Mouse (Mus musculus): ENCODE measurements around the gene Fam19a5.

Gene Fam19a5

DNA sequence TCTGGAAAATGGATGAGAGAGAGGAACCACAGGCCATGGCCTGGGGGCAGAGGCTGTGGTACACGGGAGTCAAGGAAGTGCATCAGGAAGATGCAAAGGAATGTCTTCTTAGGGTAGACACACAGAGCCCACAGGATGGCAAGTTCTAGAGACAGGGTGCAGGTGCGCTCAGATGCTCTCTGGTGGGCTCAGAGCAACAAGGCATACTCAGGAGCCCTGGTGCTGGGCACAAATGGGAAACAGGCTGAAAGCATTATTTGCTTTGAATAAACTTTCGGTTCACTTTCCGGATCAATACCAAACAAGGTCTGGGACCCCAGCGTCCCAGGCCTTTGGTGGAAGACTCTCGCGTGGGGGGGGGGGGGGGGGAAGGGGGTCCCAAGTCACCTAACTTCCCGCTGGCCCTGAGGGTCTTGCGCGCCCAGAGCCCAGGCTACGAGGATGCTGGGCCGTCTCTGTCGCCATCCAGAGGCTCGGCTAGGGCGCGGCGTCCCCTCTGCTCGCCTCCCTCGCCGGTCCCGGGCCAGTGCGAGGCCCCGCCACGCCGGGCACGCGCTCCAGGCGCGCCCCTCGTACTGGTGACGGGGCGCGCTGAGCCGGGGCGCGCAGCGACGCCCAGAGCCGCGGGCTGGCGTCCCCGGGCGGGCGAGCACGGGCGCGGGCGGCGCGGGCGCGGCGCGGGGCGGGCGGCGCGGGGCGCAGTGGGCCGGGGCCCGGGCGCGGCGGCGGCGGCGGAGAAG, at the start of gene Fam19a5:
Fam19a5 (plus strand) TSS at position 701 of the 740 bp plus-strand sequence.
- DNase-seq (ENCODE audit: low spot score in 2 of 2): no peak

DNA sequence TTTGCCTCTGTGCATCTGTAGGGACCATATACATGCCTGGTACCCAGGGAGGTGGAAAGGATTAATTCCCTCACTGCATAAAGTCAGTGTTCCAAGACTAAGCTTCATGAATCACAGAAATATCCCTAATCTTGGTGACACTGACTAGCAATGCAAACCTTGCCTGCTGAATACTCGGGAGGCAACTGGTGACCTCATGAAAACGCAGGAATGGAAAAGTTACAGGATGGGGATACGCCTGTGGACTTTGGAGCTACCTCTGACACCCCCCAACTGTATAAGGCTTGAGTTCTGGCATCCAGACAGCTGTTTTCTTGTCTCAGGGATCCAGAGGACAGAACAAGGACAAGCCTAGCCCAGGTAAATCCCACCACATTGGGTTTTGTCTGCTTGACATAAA, 42.4 kb upstream of the Fam19a5 start:
- DNase-seq (ENCODE audit: low spot score in 2 of 2): no peak

DNA sequence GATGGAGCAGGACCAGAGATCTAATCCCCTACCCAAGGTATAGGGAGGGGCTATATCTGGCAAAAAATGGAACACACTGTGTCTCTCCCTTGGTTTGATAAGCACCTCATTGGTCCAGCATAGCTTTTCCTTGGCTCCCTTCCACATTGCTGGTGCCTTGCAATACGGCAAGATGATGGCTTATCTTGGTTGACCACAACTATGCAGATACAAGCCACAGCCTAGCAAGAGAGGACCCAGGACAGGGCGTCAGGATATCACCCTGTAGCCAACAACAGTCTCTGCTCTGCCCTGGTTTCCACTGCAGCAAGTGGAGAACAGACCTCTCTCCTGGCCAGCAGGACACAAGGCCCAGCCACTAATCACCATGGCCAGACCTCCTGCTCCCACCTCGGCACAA, 36.8 kb upstream of the Fam19a5 start:
- DNase-seq (ENCODE audit: low spot score in 2 of 2): no peak

GRCm38 (mm10) chr15:87510886-87511285, 33.2 kb upstream of the Fam19a5 start:
- DNase-seq (ENCODE audit: low spot score in 2 of 2): no peak

DNA sequence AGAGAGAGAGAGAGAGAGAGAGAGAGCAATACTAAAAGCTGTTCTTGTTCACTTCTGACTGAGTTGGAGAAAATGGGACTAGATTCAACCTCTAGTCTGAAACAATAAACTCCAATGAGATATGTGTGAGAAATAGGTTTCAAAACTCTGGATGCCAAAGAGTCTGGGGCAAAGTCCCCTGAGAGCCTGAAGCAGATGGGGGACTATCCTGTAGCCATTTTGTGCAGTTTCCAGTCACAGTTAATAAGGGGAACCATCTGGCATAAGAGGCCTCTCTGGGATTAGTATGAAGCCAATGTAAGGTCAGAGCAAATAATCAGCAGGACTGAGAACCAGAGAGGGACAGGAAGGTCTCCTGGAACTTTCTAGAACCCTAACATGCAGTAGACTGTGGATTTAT, 25.9 kb upstream of the Fam19a5 start:
- DNase-seq (ENCODE audit: low spot score in 2 of 2): no peak

- DNase-seq (ENCODE audit: low spot score in 2 of 2): no peak
These were observed 14.8 kb upstream of the Fam19a5 start for GRCm38 (mm10) chr15:87529271-87529670.

DNA sequence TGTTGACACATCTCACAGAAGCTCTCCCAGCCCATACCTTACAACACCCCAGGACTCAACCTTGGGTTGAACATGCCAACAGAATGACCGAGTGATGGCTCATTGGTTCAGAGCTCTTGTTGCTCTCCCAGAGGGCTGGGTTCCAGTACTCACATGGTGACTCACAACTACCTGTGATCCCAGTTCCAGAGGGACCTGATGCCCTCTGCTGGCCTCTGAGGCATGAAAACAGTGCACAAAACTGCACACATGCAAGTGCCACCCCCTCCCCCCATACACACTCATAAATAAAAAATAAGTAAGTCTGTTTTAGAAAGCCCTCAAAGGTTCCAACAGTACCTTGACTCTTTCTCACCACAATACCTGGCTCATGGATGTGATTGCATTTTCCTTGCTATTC, 2.4 kb upstream of the Fam19a5 start:
- no peak for DNase-seq (ENCODE audit: low spot score in 2 of 2)

GRCm38 (mm10) chr15:87544401-87545129, 466 bp downstream of the Fam19a5 start:
- DNase-seq (ENCODE audit: low spot score in 2 of 2): no peak

DNA sequence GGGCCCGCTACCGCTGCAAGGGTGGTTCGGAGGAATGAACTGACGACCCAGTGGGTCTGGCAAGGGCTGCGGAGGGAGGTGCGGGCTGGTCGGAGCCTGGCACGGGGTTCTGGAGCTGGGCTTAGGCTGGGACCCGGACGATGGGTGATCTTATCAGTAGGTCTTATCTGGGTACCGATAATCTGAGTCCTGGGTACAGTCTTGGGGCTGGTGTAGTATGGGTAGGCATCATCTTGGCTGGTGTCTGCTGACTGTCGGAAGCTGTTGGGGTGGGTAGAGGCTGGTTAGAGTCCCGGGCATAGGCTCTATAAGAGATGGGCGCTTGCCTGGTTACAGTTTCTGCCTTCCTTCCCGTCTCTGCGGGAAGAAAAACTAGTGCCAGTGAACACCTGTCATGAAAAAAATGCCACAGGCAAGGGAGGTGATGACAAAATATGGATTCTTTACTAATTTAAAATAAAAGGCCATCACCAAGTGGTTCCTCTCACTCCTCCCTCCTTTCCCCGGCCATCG, 1.1 kb downstream of the Fam19a5 start:
- no peak for DNase-seq (ENCODE audit: low spot score in 2 of 2)

DNA sequence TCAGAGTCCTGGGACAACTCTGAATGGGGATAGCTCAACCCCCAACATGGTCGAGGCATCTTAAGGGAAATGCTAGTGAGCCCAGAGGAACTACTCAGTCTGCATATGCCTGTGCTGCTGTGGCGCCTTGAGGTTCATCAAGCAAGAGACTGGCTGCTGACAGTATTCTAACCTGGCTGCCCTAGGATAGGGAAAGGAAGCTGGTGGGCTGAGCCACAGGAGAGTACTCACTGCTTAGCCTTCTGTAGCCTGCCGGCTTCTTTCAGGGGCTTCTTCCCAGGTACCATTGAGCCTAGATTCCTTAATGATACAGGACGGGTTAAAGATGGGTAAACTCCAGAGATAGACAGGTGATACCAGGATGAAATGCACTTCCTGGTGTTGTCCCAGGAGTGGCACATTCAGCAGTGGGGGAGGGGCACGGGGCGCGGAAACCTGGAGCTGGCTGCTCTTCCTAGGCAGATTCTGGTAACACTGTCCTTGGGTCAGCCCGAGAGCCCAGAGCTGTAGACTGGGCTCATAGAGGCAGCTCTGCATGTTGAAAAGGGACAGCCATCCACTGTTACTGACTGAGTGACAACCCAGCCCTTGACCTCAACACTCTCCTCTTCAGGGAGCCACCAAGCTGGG, 1.7 kb downstream of the Fam19a5 start:
- DNase-seq (ENCODE audit: low spot score in 2 of 2): no peak

DNA sequence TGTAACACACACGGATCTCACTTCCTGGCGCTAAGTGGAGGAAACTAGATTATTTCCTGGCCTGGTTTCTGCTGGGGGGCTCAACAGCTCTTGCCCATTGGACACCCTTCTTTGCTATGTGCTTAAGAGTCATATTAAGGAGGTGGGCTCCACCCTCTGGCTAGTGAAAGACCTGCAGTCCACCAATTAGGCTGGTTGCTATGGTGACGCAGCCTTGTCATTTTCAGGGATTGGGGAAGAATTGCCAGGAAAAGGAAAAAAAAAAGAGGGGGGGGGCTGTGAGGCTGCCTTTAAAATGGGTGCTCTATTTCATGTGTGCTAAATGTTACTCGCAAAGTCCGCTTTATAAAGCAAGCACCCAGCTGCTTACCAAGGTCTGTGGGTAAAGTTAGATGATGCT, 2.9 kb downstream of the Fam19a5 start:
- DNase-seq (ENCODE audit: low spot score in 2 of 2): no peak

GRCm38 (mm10) chr15:87549724-87550123, 5.6 kb downstream of the Fam19a5 start:
- no peak for DNase-seq (ENCODE audit: low spot score in 2 of 2)

DNA sequence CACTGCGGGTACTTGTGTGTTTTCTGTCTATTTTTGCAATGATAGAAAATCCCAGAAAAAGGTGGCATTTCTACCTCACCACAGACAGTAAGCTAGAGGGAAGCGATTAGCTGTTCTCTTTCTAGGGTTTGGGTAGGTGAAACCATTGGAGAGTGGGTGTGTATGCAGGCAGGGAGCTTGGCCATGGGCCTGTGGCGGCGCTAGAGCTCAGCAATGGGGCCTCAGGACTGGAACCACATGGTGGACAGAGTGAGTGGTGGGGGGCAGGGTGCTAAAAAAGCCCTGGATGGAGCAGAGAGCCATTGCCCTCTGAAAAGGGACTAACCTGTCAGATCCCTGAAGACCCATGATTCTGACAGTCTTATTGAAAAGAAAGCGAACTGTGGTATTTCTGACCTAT, 6.7 kb downstream of the Fam19a5 start:
- DNase-seq (ENCODE audit: low spot score in 2 of 2): no peak

DNA sequence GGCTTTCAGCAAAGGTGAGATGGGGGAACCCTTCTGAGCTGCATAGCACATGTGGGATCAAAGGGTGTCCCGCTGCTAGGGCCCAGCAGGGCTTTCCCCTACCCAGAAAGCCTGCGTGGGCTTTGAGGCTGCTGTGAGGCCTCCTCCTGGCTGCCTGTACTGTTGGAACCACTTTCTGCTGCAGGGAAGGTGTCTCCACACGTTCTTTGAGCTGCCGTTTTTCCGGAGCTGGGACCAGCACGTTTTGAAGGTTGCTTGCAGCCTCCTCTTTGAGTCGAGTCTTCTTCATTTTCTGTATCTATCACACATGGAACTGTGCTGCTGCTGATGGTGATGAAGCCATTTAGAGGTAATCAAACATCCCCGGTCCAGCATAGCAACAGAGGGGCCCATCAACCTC, 7.5 kb downstream of the Fam19a5 start:
- DNase-seq (ENCODE audit: low spot score in 2 of 2): no peak

- DNase-seq (ENCODE audit: low spot score in 2 of 2): no peak
These were observed 11.7 kb downstream of the Fam19a5 start for GRCm38 (mm10) chr15:87555811-87556210.

DNA sequence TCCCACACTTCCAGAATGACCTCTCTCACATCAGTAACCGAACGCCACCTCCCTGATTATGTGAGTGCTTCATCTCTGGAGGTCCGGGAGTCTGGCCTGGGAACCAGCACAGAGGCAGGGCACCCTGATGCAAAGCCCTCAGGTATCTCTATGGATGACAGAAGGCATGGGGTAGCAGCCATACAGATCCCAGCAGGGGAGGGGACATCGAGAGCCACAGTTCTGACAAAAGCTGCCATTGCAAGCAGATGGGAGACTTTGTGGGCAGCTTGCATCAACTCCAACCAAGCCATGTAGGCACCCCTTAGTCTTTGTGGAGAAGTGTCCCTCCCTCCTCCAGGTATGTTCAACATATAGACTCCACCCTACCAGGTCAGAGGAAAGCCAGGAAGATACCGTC, 20.2 kb downstream of the Fam19a5 start:
- no peak for DNase-seq (ENCODE audit: low spot score in 2 of 2)

DNA sequence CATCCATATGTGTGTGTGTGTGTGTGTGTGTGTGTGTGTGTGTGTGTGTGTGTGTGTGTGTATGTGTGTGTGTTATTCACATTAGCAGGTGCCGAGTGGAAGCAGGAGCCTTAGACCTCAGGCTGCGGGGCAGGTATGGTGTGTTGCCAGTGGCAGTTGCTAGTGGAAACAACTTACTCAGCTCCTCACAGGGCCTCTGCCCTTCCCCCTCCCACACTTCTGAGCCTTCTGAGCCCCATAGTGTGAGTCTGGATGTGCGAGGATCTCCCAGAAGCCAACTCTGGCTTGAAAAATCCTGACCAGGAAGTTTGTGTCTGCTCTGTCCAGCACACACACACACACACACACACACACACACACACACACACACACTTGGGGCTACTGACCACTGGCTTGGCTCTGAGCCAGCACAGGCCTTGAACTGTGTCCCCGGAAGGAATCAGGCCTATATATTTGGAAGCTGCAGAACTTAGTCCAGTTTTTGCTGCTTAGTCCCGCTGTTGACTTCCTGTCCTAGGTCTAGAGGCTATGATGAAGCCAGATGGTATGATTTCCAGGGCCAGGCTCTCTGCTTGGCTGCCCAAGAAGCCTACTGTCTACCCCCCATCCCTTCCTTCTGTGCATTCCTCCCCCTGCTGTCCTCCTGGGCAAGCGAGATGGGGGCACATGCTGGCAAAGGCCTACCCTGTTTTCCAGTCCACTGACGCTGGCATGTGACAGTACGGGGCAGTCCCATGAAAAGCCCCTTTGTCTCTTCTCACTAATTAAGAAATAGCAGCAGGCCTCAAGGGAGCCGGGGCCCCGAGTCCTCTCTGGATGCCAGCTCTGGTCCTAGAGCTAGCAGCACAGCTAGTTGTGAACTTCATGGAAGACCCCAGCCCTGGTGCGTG, 22.2 kb downstream of the Fam19a5 start:
- DNase-seq (ENCODE audit: low spot score in 2 of 2): no peak

DNA sequence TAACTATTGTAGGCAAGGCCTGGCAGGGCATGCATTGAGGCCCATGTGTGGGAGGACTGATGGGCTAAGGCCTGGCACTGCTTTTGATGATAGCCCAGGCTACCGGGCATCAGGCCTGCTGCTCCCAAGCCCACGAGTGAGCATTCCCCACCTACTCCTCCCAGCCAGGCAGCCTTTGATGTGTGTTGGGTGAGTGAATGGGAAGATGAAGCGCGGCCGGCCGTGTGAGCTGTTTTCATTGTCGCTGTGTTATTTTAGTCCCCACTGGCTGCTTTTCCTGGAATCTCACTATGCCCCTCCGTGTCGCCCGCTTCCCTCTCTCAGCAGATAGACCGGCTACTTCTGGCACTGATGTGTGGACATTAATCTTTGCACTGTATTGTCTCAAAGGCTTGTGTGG, 26.1 kb downstream of the Fam19a5 start:
- DNase-seq (ENCODE audit: low spot score in 2 of 2): no peak

- DNase-seq (ENCODE audit: low spot score in 2 of 2): no peak
These were observed 35.8 kb downstream of the Fam19a5 start for GRCm38 (mm10) chr15:87579861-87580260.

- DNase-seq (ENCODE audit: low spot score in 2 of 2): no peak
These were observed 40.0 kb downstream of the Fam19a5 start for GRCm38 (mm10) chr15:87583921-87584621.

DNA sequence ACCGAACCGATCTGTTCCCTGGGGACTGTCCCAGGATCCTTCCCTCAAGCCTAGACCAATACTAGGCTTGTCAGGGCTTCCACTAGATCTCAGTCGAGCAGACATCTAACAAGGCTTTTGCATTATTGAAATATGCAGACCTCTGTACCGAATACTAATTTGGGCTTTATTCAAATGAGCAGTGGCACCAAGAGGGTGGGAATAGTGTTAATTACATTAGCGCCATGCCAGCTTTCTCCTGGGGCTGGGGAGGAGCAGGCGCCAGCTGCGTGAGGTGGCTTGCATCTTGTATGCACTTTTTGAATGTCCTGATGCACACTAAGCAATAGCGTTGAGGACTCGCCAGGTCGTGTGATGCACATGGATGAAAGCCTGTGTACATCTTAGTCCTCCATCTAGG, 46.9 kb downstream of the Fam19a5 start:
- no peak for DNase-seq (ENCODE audit: low spot score in 2 of 2)

All from thymus, postnatal 10 days (tissue).